Mouse (Mus musculus) MEL (cell line): ENCODE results near the gene Cd52. TPM values are rescaled to one million over a fixed set of nuclear protein-coding genes. Genes with fewer than 3 reads are reported as not detected.

Experiments
- DNase-seq: peaks from one replicate; pipeline ENCODE4 v3.0.0; 2011; ENCODE audit warnings: low read depth, low spot score
- H3K27ac ChIP-seq: 2 replicates; pipeline ENCODE4 v1.5.1; 2012; ENCODE audit warnings: low read depth, mild to moderate bottlenecking, control low read depth, low read length, moderate library complexity; ENCODE audit not compliant: control insufficient read depth
- H3K27me3 ChIP-seq, 2 experiments: fragments of 150-350 bp in 1 of 2; sonication (generic) in 1 of 2; 2 replicates each; pipeline ENCODE4 v1.6.1; 2012; ENCODE audit warnings: low read length in 2 of 2, mild to moderate bottlenecking in 2 of 2, improper control_type of control experiment in 1 of 2, moderate library complexity in 1 of 2; ENCODE audit not compliant: insufficient read depth in 2 of 2, control insufficient read depth in 1 of 2
- H3K36me3 ChIP-seq, 2 experiments: 2 replicates each; pipeline ENCODE4 v1.6.1; 2012 to 2014; ENCODE audit warnings: low read length in 2 of 2, improper control_type of control experiment in 1 of 2, inconsistent platforms in 1 of 2, mild to moderate bottlenecking in 1 of 2; ENCODE audit not compliant: insufficient read depth in 2 of 2, control insufficient read depth in 1 of 2
- H3K4me1 ChIP-seq, 2 experiments: fragments of 150-350 bp in 1 of 2; sonication (generic) in 1 of 2; 2 replicates each; pipeline ENCODE4 v1.6.1; 2012; ENCODE audit warnings: low read length in 2 of 2, improper control_type of control experiment in 1 of 2, mild to moderate bottlenecking in 1 of 2; ENCODE audit not compliant: insufficient read depth in 2 of 2, control insufficient read depth in 1 of 2
- H3K4me3 ChIP-seq, 2 experiments: fragments of 150-350 bp in 1 of 2; sonication (generic) in 1 of 2; 2 replicates each; pipeline ENCODE4 v1.5.1; 2012; ENCODE audit warnings: low read depth in 2 of 2, low read length in 2 of 2, mild to moderate bottlenecking in 2 of 2, moderate library complexity in 2 of 2, control low read depth in 1 of 2, improper control_type of control experiment in 1 of 2; ENCODE audit not compliant: control insufficient read depth in 1 of 2, insufficient read depth in 1 of 2
- H3K79me2 ChIP-seq: 2 replicates; pipeline ENCODE4 v1.6.1; 2012; ENCODE audit warnings: mild to moderate bottlenecking, low read length, moderate library complexity; ENCODE audit not compliant: control insufficient read depth, poor library complexity, insufficient read depth
- H3K9ac ChIP-seq: 2 replicates; pipeline ENCODE4 v1.6.1; 2012; ENCODE audit warnings: low read depth, mild to moderate bottlenecking, control low read depth, low read length, moderate library complexity; ENCODE audit not compliant: control insufficient read depth, poor library complexity, severe bottlenecking
- H3K9me3 ChIP-seq: fragments of 150-350 bp; sonication (generic); replicated peaks from 2 replicates; pipeline ENCODE4 v1.6.1; 2012; ENCODE audit warnings: mild to moderate bottlenecking, low read length, improper control_type of control experiment, moderate library complexity; ENCODE audit not compliant: insufficient read depth
- BHLHE40 ChIP-seq: IDR thresholded peaks from 2 replicates; pipeline ENCODE4 v1.6.1; 2012; ENCODE audit warnings: low read depth, mild to moderate bottlenecking, inconsistent platforms, low read length, improper control_type of control experiment, borderline replicate concordance
- CHD1 ChIP-seq: IDR thresholded peaks from 2 replicates; pipeline ENCODE4 v1.6.1; 2012; ENCODE audit warnings: low read depth, mild to moderate bottlenecking, inconsistent platforms, low read length, improper control_type of control experiment
- EP300 ChIP-seq, 2 experiments: IDR thresholded peaks; 2 replicates each; pipeline ENCODE4 v1.6.1; 2011; ENCODE audit warnings: improper control_type of control experiment in 2 of 2, low read length in 2 of 2, low read depth in 1 of 2, mild to moderate bottlenecking in 1 of 2
- ETS1 ChIP-seq: IDR thresholded peaks from 2 replicates; pipeline ENCODE4 v1.6.1; 2012; ENCODE audit warnings: low read depth, mild to moderate bottlenecking, inconsistent platforms, low read length, improper control_type of control experiment, moderate library complexity
- GATA1 ChIP-seq: IDR thresholded peaks from 2 replicates; pipeline ENCODE4 v1.6.1; 2011; ENCODE audit warnings: low read depth, low read length, improper control_type of control experiment
- MAFK ChIP-seq: IDR thresholded peaks from 2 replicates; pipeline ENCODE4 v1.6.1; 2011; ENCODE audit warnings: low read depth, mild to moderate bottlenecking, low read length, improper control_type of control experiment, borderline replicate concordance
- MAX ChIP-seq: IDR thresholded peaks from 2 replicates; pipeline ENCODE4 v1.6.1; 2011; ENCODE audit warnings: low read length, improper control_type of control experiment
- MAZ ChIP-seq: IDR thresholded peaks from 2 replicates; pipeline ENCODE4 v1.6.1; 2012; ENCODE audit warnings: low read depth, mild to moderate bottlenecking, inconsistent platforms, low read length, improper control_type of control experiment
- MXI1 ChIP-seq: IDR thresholded peaks from 2 replicates; pipeline ENCODE4 v1.6.1; 2011; ENCODE audit warnings: mild to moderate bottlenecking, low read depth, low read length, improper control_type of control experiment
- MYB ChIP-seq: IDR thresholded peaks from 2 replicates; pipeline ENCODE4 v1.6.1; 2011; ENCODE audit warnings: mild to moderate bottlenecking, low read depth, low read length, improper control_type of control experiment
- MYC ChIP-seq: IDR thresholded peaks from 2 replicates; pipeline ENCODE4 v1.6.1; 2011; ENCODE audit warnings: low read depth, mild to moderate bottlenecking, low read length, improper control_type of control experiment, moderate library complexity
- NELFE ChIP-seq: IDR thresholded peaks from 2 replicates; pipeline ENCODE4 v1.6.1; 2011; ENCODE audit warnings: low read depth, low read length, improper control_type of control experiment
- POLR2A ChIP-seq, 2 experiments: IDR thresholded peaks; 2 replicates each; pipeline ENCODE4 v1.6.1; 2011 to 2012; ENCODE audit warnings: low read length in 2 of 2, mild to moderate bottlenecking in 2 of 2, control low read depth in 1 of 2, improper control_type of control experiment in 1 of 2, low read depth in 1 of 2, moderate library complexity in 1 of 2; ENCODE audit not compliant: control insufficient read depth in 1 of 2, insufficient read depth in 1 of 2, poor library complexity in 1 of 2
- RCOR1 ChIP-seq: IDR thresholded peaks from 2 replicates; pipeline ENCODE4 v1.6.1; 2012; ENCODE audit warnings: low read depth, mild to moderate bottlenecking, inconsistent platforms, low read length, improper control_type of control experiment
- SIN3A ChIP-seq: IDR thresholded peaks from 2 replicates; pipeline ENCODE4 v1.6.1; 2012; ENCODE audit warnings: low read length, improper control_type of control experiment, inconsistent platforms
- SMC3 ChIP-seq: IDR thresholded peaks from 2 replicates; pipeline ENCODE4 v1.6.1; 2011; ENCODE audit warnings: low read depth, low read length, improper control_type of control experiment
- TAL1 ChIP-seq: IDR thresholded peaks from 2 replicates; pipeline ENCODE4 v1.6.1; 2012; ENCODE audit warnings: mild to moderate bottlenecking, inconsistent platforms, low read length, moderate library complexity, mixed read lengths
- TCF12 ChIP-seq: IDR thresholded peaks from 2 replicates; pipeline ENCODE4 v1.6.1; 2014; ENCODE audit warnings: low read depth, mild to moderate bottlenecking, inconsistent platforms, low read length, improper control_type of control experiment, moderate library complexity
- ZNF384 ChIP-seq: IDR thresholded peaks from 2 replicates; pipeline ENCODE4 v1.6.1; 2012; ENCODE audit warnings: low read depth, mild to moderate bottlenecking, inconsistent platforms, low read length, improper control_type of control experiment
- polyA plus RNA-seq, 2 experiments: library from polyadenylated mRNA; stranded (reverse) in 1 of 2; unstranded in 1 of 2; fragments of >175 nt in 1 of 2; fragments of >200 nt in 1 of 2; gene quantifications; 2 replicates each; pipeline versions ENCODE4 v1.2.1 to v1.2.4; 2012; ENCODE audit warnings: low replicate concordance in 2 of 2, low read depth in 1 of 2; ENCODE audit not compliant: insufficient read length in 2 of 2, insufficient read depth in 1 of 2, missing spikeins in 1 of 2
- total RNA-seq: library from RNA; depleted of rRNA; stranded (reverse); fragments of 300-350 nt; gene quantifications from 2 replicates; pipeline ENCODE4 v1.2.3, GENCODE M21; 2012

Gene Cd52
- total and polyA plus RNA-seq, 3 experiments: 0.86 to 1.3 TPM; not detected in 1

DNA sequence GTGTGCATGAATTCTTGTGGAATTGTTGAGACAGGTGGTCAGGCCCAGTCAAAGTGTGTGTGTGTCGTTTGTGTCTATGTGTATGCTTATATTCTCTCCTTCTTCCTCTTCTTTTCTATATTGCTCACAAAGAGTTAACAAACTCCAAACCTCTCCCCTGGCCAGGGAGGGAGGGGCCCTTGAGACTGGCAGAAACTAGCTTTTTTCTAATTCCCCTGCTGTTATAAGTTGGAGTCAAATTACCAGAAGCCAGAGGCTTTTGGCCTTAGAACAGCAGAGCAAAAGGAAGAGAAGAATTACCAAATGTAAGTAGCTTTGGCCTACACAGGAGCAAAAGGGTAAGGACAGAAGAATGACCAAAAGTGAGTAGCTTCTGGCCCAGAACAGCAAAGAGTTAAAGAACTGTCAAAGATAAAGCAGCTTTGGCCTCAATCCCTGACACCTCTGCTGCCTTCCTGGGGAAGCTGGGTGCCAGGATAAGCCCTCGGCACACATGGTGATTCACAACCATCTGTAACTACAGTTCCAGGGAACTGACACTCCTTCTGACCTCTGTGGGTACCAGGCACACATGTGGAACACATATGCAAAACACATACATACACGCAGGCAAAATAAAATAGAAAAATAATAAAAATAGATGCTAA is 41.5 kb upstream of the Cd52 start:
- peaks cover 1 to 26% of the 10 kb centered on the region in 2 experiments for H3K36me3 ChIP-seq
- no peaks in the 10 kb centered on the region for H3K27me3 ChIP-seq
- TF ChIP-seq EP300 (IDR thresholded peaks at IDR 0.05; ENCODE audit: low read depth in 1 of 2, low read length in 2 of 2) (peak; percentile 58 to 69; a peak in 3 of 4 replicates), ZNF384 (no peak), TAL1 (peak; percentile 73), RCOR1 (0 out of 2 replicates have a peak, but pooled peaks have one; percentile 13), GATA1 (peak; percentile 65), ETS1 (peak; percentile 59), SIN3A (0 out of 2 replicates have a peak, but pooled peaks have one; percentile 48), MYB (no peak), MXI1 (peak; percentile 36; the same call in 1 of the 2 replicates), TCF12 (peak; percentile 55; the same call in 1 of the 2 replicates), MAX (peak; percentile 40; the same call in 1 of the 2 replicates)
- H3K9ac ChIP-seq: no peak overlapping the region
- no peaks in the 10 kb centered on the region for H3K79me2 ChIP-seq
- peak overlapping the region; percentile 20; the same call in 1 of the 2 replicates for H3K27ac ChIP-seq
- H3K4me1 ChIP-seq: peaks cover 11 to 30% of the 10 kb centered on the region in 2 experiments
- no peak overlapping the region for H3K4me3 ChIP-seq
- peak; percentile 64 for DNase-seq
- no peaks in the 10 kb centered on the region for H3K9me3 ChIP-seq

- Histone ChIP-seq H3K9me3 (no peaks in the 10 kb centered on the region), H3K79me2 (peaks cover 11% of the 10 kb centered on the region), H3K27me3 (no peaks in the 10 kb centered on the region), H3K36me3 (peaks cover 1 to 32% of the 10 kb centered on the region in 2 experiments; a peak in 3 of 4 replicates), H3K9ac (no peak overlapping the region), H3K4me3 (no peak overlapping the region), H3K4me1 (peaks cover 16 to 36% of the 10 kb centered on the region in 2 experiments), H3K27ac (no peak overlapping the region)
- DNase-seq: no peak
- no peak for TF ChIP-seq MYC
- TF ChIP-seq EP300 (IDR thresholded peaks at IDR 0.05; ENCODE audit: low read depth in 1 of 2, low read length in 2 of 2): peak in 1 of 2 experiments; percentile 20; a peak in 1 of 4 replicates
- no peak for TF ChIP-seq TAL1
- TF ChIP-seq GATA1: peak; percentile 26; the same call in 1 of the 2 replicates
- TF ChIP-seq RCOR1: peak; percentile 69
These were observed 37.7 kb upstream of the Cd52 start for GRCm38 (mm10) chr4:134132519-134133095.

- Histone ChIP-seq H3K79me2 (peaks cover 15% of the 10 kb centered on the region), H3K36me3 (peaks cover 1 to 30% of the 10 kb centered on the region in 2 experiments; a peak in 3 of 4 replicates), H3K4me3 (no peak overlapping the region), H3K27ac (no peak overlapping the region), H3K4me1 (peaks cover 15 to 36% of the 10 kb centered on the region in 2 experiments), H3K9me3 (no peaks in the 10 kb centered on the region), H3K27me3 (no peaks in the 10 kb centered on the region), H3K9ac (no peak overlapping the region)
- DNase-seq: no peak
- TF ChIP-seq TCF12 (no peak), SMC3 (no peak), BHLHE40 (no peak), CHD1 (no peak), MAZ (no peak), ETS1 (no peak), EP300 (IDR thresholded peaks at IDR 0.05; ENCODE audit: low read depth in 1 of 2, low read length in 2 of 2) (no peak), MAFK (no peak), MYC (no peak), POLR2A (IDR thresholded peaks at IDR 0.05; ENCODE audit: control insufficient read depth in 1 of 2, insufficient read depth in 1 of 2, low read depth in 1 of 2, low read length in 2 of 2, poor library complexity in 1 of 2) (no peak), NELFE (no peak)
These were observed 37.2 kb upstream of the Cd52 start for GRCm38 (mm10) chr4:134132117-134132516.
